Mouse (Mus musculus): ENCODE data around the gene Rtl9.

The Rtl9 gene

DNA sequence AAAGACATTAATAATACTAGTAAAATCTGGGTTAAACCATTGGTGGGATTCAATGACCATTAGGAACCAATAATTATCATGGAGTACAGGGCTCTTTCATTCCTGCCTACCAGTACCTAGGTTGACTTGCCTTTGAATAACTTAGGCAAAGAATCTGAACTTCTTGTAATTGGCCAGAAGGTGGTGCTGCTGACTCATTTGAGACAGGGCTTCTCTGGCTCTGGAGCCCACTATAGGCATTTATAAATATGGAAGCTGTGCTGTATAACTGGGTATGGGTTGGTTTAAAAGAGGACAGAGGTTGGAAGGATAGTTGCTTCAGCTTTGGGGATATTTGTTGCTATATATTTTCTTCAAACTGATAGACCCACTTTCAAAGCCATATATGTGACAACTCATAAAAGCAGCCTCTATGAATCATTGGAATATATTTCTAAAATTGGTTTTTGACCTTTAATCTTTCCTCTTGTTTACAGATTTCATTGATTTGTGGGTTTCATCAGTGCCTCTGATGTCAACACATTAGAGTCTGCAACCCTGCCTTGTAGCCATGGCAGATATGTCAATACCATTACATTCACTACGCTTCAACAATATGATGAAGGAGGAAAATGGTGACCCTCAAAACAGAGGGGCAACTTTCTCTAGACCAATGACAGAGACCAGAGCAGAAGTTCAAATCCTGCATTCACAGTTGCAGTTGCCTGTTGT lies at the start of gene Rtl9:
Gene Rtl9 (plus strand): TSS at position 551 of the 711 bp plus-strand sequence.
- peak; percentile 31 for DNase-seq (ENCODE audit: low read depth, low spot score)

DNA sequence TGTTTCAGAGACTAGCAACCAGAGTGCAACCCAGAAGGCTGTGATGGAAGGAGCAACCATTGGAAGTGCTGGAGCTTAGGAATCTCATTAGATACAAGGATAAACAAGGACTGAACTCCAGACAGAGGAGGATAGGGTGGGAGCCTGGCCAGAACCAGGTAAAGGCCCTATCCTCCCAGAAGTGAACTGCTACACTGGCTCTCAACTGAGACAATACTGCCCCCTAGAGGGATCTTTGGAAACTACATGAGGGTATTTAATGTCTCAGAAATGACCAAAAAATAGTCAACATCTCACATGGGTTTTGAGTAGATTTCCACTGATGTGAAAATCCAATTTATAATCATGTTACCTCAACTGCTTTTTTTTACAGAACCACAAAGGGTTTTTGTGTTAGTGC lies 47.9 kb upstream of the Rtl9 start:
- DNase-seq (ENCODE audit: low read depth, low spot score): peak; percentile 54

DNA sequence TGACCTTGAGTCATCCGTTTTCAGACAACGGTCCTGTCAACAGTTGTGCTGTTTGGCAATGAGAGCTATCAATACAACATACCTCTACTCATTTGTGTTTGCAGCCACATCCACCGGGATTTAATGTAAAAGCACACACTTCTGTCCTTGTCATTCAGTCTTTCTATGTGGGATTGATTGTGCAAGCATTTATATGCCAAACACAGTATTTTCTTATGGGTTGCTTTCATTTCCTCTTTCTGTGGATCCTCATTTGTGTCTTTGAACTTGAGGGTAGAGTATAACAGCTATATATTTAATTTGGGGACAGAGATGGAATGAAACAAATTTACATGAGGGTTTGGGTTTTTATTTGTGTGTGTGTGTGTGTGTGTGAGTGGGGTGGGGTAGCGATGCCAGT lies 47.5 kb upstream of the Rtl9 start:
- no peak for DNase-seq (ENCODE audit: low read depth, low spot score)

DNA sequence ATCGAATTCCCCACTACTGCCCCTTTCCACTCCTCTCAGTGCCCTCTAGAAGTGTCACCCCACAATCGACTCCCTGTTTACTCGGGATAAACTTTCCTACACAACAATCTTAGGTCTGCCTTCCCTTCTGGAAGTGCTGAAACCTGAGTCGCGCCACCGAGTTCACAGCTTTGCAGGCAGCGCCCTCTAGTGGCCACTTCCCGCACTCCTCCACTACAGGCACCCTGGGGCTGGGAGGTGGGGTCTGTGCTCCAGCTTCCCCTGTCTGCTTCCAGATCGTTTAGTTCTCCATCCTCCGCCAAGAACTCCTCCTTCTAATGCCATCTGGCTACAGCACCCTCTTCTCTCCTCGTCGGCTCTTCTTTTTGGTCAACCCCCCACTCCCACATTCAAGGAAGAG lies 40.6 kb upstream of the Rtl9 start:
- peak; percentile 76 for DNase-seq (ENCODE audit: low read depth, low spot score)

DNA sequence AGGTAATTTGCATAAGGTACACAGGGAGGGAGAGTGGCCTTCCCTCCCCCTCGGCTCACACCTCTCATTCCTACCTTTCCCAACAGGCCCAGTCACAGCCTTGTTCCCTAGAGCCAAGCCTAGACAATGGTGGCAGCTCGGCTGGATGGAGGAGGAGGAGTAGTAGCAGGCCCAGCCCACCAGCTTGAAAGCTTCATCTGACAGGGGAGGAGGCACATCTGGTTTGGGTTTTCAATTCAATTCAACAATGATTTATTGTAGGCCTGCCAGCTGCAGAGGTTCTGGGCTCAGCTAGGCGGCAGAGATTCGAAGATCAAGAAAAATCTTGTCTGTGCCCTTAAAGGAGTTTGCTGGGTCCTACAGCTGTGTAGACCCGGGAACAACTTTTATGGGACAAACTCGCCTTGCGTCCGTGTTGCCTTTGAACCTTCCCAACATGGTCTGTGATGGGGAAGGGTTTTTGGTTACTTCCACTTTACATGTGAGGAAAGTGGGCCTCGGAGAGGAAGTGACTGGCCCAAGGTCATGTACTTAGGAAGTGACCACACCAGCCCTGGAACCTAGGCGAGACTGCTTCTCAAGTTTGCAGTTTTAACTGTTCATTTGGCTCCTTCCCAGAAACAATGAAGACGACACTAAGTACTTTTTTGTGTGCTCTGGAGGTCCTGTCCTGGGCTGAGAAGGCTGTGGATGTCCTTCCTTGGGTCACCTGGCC lies 36.6 kb upstream of the Rtl9 start:
- DNase-seq (ENCODE audit: low read depth, low spot score): peak; percentile 64

DNA sequence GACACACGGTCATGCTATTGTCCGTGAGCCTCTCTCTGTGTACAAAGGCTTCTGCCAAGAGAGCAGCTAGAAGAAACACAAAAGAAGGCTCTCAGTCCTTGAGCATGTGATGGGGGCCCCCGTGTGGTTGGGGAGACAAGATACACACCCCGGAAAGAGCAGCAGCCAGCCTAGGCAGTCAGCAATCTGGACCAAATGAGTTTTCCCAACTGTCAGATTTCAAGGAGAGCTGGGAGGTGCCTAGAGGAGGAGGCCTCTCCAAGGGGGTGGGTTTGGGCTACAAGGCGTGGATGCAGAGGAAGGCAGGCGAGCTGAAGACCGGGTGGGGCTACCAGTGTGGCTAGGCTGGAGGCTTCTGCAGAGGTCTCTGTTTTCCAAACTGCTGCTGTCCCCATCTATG lies 35.6 kb upstream of the Rtl9 start:
- no peak for DNase-seq (ENCODE audit: low read depth, low spot score)

DNA sequence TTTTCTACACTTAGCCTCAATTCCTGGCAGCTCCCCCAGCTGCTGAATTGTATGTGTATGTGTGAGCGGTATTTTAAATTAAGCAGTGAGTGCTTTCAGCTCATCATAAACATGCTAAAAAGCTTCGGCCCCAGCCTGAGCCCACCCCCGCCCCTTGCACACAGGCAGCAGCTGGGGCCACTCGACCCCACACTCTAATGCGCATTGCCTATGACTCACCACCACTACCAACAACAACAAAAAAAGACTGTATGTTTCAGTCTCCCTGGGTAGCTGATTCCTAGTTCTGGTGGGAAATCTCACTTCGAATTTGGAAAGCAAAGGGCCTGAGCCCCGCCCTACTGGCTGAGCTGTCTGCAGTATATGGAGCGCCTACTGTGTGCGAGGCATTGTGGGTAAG lies 35.1 kb upstream of the Rtl9 start:
- no peak for DNase-seq (ENCODE audit: low read depth, low spot score)

DNA sequence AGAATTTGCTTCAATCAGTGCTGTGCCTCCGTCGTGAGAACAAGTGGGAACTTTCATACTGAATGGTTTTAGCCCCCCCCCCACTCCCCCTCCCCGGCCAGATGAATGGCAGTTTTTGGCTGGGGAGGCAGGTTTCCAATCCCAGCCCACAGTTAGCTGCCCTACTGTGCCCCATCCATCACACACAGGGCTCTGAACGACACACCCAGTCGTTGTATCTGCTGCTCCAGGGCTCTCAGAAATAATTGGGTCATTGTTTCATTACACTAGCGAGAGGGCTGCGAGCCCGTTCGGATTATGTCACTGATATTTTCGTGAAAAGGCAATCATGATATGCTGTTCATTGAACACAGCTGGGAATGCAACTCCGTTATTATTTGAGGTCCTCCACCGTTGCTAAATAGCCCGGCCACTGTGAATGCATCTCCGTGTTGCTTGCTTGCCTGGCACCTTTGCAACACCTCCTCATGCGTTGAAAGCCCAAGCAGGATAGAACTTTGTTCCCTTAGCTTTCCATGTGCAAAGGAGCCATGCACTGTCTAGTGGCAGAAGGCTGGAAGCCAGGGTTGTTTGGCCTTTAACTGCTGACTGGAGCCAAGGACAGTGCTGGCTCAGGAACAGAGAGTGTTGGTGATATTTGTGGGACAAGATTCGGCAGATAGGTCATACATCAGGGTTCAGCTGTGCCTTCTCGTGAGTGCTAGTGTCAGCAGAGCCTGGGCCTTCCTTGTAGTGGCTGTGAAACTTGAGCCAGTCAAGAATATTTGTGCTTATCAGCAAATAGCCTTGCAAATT lies 32.9 kb upstream of the Rtl9 start:
- no peak for DNase-seq (ENCODE audit: low read depth, low spot score)

DNA sequence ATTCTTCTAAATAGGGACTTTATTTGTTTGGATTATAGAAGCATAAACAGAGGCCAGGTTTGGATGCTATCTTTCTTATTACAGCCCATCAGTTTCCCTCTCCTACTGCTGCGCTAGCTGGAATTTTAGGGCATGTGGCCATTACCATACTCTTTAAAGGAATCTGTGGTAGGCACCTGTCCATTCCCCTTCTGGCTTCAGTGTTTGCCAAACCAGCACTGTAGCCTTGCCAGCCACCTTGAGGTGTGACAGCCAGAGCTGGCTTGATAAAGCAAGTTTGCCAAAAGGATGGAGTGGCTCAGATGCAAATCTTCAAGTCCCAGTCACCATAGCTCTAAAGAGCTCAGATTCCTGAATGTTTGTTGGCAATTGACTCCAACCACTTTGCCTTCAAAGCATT lies 32.3 kb upstream of the Rtl9 start:
- DNase-seq (ENCODE audit: low read depth, low spot score): no peak

DNA sequence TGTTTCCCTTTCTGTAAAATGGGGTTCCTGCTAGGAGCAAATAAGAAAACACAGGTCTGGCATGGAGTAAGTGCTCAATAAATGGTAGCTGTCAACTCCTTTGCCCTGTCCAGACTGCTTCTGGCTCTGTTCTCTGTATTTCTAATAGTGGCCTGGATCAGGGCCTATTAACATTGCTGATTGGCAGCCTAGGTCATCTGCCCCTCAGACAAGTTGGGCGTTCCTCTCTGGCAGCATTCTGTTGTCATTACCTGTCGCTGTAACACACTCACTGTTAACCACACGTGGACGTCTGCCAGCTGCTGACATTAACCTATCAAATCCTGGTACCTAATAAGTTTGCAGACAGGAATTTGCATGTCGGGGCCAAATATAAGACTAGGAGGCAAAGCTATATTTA lies 31.8 kb upstream of the Rtl9 start:
- no peak for DNase-seq (ENCODE audit: low read depth, low spot score)

DNA sequence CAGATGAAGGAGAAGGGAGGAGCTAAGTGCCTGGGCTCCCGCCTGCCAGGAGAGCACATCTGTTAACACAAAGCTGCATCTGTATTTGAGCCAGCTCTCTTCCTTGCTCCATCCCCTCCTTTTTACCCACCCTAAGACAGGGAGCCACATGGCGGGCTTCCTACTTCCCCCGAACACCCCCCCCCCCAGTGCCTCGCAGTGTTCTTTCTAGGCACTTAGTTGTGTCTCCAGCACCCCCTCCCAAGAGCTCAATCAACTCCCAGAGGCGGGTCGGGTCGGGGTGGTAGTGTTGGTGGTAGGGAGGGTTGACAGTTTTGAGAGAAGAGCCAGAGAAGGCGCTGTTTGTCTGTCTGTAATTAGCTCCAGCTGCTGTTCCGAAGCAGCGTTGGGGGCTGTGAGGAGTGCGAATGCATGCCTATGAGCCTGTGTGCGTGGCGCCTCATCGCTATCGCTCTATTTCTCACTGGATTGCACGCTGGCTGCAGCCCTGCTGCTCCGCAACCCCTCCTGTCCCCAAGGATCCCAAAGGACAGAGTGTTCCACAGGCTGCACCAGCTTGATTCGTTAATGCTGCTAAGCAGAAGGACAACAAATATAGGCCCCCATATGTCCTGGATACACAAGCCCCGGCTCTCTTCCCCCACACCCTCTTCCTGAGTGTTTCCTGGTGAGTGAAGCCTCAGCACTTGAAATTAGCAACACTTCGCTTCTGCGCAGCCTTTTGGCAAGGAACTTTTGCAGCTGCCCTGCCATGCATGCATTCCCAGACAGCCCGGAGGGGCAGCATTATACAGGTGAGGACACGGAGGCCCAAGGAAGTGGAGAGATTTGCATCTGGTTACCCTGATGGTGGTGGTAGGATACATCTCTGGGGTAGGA lies 18.7 kb upstream of the Rtl9 start:
- DNase-seq (ENCODE audit: low read depth, low spot score): peak; percentile 33

DNA sequence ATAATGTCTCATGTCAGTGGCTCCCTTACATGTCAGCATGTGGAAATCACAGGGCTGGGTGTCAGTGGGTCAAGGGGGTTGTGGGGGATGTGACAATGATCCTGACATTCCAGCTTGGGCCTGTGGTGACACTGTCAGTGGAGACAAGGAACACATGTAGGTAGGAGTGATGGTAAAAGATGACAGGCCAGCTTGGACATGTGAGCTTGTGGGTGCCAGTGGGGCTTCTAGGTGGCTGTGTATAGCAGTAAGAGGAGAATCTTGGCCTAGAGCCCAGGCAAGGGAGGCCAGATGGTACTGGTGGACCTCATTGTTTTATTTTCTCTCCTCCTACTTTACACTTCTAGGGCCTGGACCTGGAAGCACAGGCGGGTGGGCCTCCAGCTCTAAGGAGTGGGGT lies 16.7 kb upstream of the Rtl9 start:
- no peak for DNase-seq (ENCODE audit: low read depth, low spot score)

DNA sequence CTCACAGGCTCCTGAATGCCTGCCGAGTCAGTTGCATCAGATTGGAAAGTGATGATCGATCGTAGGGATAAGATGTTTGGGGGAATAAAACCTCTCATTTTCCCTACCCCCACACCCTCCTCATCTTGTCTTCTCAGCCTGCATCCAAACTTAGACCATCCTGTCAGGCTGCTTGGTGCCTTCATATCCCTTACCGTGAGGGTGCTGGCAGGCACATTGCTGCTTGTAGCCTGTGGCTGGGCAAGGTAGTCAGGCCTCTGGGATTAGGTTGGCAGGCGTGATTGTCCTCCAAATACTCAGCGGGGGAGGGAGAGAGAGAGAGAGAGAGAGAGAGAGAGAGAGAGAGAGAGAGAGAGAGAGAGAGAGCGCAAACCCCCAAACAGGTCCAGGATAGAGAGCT lies 11.2 kb upstream of the Rtl9 start:
- no peak for DNase-seq (ENCODE audit: low read depth, low spot score)

DNA sequence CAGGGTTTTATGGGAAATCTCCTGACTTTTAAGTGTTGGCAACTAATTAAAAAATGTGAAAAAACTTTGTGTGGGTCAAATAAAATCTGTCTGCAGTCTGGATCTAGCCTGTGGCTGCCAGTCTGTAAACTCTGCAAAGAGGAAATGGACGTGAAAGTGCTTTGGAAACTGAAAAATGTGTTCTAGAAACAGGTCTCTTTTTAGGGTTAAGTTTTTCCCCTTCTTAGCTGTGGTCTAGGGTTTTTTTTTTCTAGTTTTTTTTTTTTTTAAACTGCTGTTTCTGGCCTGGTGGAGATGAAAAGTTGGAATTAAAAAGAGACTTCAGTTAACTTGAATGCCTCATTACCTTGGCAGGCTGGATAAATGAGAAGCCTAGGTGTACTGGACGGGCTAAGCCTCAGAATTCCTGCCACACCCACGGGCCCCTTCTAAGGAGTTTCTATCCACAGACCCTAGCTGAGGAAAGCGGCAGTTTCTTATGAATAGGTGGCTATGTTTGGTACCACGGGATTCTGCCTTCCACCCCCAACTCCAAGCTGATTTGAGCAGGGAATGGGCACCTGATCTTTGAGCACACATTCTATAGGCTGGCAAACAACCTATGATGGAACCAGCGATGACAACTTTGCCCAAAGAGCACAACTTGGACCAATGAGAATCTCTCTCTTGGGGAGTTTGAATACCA lies 8.3 kb upstream of the Rtl9 start:
- no peak for DNase-seq (ENCODE audit: low read depth, low spot score)

DNA sequence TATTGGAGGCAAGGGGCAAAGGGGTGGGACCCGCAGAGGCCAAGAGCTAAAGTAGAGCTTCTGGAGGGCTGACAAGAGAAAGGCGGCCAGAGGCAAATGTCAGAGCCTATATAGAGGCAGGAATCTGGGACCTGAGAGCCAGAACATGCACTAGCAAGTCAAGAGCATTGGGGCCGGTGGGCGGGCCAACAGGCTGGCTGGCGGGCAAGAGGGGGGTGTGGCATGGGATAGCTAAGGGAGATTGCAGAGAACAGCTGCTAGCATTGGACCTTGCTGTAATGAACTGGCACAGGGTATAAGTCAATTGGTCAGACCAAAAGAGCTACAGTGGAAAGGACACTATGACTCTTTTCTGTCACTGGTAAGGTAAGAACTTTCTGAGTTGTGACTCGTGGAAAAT lies 1.8 kb upstream of the Rtl9 start:
- no peak for DNase-seq (ENCODE audit: low read depth, low spot score)

DNA sequence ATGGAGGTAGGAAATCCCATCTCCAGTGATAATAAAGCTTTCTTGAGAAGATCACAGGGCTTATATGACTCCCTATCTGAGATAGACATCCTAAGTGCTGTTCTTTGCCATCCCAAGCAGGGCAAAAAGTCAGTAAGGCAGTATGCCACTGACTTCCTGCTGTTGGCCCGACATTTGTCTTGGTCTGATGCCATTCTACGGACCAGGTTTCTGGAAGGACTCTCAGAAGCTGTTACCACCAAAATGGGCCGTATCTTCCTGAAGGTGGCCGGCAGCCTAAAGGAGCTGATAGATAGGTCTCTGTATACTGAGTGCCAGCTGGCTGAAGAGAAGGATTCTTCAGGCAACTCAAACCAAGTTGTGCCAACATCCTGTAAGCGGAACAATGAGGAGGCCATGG lies 3.8 kb downstream of the Rtl9 start:
- no peak for DNase-seq (ENCODE audit: low read depth, low spot score)

DNA sequence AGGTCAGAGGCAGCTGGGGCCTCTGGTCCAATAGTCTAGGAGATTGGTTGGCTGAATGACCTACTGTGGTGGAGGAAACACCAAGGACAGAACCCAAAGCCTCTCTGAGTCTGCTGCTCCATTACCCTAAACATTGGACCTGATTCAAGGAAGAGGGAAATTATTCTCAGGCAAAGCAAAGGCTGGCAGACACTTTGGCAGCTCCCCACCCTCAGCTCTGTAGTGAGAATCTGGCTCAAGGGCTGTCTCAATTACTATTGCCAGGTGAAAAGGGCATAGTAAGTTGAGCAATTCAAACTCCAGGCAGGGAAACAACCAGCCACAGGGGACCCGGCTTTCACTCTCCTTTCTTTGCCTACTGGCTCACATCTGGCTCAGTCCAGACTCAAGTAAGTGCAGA lies 6.5 kb downstream of the Rtl9 start:
- no peak for DNase-seq (ENCODE audit: low read depth, low spot score)

DNA sequence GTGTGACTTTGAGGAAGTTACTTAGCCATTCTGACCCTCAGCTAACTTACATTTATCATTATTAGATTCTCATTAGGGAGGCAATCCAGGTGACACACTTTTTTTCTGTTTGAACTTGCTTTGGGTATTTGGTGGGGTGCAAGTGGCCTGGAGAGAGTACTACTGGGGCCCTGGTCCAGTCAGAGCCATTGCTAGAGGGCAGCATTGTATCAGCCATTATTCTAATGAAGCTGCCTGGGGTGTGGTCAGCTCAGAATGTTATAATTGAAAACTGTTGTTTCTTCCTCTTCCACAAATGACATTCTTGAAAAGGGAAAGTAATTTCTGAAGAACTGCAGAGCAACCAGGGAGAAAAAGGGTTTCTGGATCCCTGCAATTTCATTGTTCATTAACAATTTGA lies 13.2 kb downstream of the Rtl9 start:
- no peak for DNase-seq (ENCODE audit: low read depth, low spot score)

Measured in forelimb bud, embryonic 11.5 days (tissue).